Mouse (Mus musculus) layer of hippocampus, postnatal 14 days (tissue): ENCODE measurements around the gene Camk2d. TPM values are rescaled to one million over a fixed set of nuclear protein-coding genes. Genes with fewer than 3 reads are reported as not detected.

Experiments
- DNase-seq, 2 experiments: peaks; one replicate each; pipeline ENCODE4 v3.0.0; 2021 to 2022; ENCODE audit warnings: low spot score in 2 of 2, mixed read lengths in 1 of 2
- total RNA-seq, 2 experiments: library from RNA; stranded (reverse); gene quantifications; 2 replicates each; pipeline ENCODE4 v1.2.3; 2021

Camk2d gene
- total RNA-seq, 2 experiments from 2014 or later, result 43.2 to 64.1 TPM

DNA sequence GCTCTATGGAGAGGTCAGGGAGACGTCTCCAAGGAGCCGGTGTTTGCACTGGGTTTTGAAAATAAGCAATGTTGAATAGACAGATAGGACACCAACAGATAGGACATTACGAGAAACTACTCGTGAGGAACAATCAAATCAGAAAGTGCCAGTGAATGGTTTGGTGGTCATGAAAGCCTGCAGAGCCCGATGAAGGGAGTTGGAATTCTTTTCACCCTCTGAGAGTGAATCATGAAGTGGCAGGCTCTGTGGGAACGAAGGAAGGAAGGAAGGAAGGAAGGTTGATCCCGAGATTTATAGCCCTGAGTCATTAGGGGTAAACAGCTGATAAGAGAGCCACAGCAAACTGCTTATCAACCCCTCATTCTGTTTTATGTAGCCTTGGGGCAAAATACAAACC is 15.5 kb downstream of the Camk2d start:
- no peak for DNase-seq

- no peak for DNase-seq
These were observed 16.8 kb downstream of the Camk2d start for GRCm38 (mm10) chr3:126612748-126613509.

- no peak for DNase-seq
These were observed 17.5 kb downstream of the Camk2d start for GRCm38 (mm10) chr3:126613510-126614128.

GRCm38 (mm10) chr3:126615306-126615705 is 19.2 kb downstream of the Camk2d start:
- DNase-seq, result no peak

DNA sequence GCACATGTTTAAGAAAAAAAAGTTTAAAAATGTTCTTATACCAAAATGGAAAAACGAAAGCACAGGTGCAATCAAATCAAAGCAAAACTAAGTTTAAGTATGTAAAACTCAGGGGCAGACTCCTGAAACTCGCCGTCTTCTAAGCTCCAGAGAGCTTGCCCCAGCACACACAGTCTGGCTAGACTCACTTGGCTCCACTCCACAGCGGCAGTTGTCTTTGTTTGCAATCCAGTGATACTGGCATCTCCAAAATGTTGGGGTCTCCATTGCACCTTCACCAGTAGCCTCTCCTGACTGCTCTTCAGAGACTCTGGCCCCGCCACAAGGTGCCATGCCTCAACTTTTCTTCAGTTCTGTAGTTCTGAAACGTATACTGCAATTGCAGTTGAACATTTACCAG is 24.1 kb downstream of the Camk2d start:
- DNase-seq, result no peak

- DNase-seq, result no peak
These were observed 26.4 kb downstream of the Camk2d start for GRCm38 (mm10) chr3:126622509-126622908.

GRCm38 (mm10) chr3:126624994-126625763 is 29.1 kb downstream of the Camk2d start:
- DNase-seq, result no peak

DNA sequence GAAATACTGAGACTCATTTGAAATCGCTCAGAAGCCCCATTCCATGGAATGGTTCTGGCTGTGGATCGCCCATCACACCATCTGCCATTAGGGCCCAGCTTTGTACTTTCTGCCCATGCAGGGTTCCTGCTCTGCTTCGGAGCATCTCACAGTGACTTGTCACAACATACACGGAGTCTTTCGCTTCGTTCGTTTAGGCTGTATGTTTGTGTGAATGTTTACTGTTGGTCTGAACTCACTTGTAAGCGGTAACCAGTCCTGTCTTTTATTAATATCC is 29.6 kb downstream of the Camk2d start:
- DNase-seq, result no peak

GRCm38 (mm10) chr3:126627968-126628367 is 31.9 kb downstream of the Camk2d start:
- no peak for DNase-seq

DNA sequence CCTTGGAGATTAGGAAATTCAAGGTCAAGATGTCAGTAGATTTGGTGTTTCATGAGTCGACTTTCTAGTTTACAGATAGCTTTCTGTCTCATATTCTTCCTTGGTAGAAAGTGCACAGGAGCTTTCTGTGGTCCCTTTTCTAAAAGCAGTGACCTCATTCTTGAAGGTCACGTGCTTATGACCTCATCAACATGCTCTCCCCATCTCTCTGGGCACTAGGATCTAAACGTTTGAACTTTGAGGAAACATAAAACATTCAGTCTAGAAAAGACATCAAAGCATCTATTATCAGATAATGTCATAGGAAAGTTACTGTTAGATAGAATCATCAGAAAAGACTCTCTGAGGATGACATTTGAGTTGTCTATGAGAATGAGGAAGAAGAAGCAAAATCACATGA is 32.3 kb downstream of the Camk2d start:
- DNase-seq, result no peak

DNA sequence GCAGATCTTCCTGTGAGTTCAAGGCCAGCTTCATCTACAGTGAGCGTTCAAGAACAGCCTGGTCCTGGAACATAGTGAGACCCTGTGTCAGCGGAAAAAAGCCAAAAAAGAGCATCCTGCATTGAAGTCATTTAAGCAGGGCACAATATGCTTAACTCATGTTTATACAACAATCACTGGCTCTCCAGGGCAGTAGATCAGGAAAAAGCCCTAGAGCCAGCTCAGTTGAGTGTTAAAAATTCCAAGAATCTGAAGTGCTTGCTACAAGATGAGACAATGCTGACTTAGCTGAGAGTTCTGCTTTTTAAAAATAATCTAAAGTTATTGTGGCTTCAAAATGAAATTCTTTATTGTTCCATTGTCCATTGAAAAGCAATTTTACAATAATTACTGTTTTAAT is 32.9 kb downstream of the Camk2d start:
- DNase-seq, result no peak

- DNase-seq, result no peak
These were observed 34.2 kb downstream of the Camk2d start for GRCm38 (mm10) chr3:126630111-126630869.

- no peak for DNase-seq
These were observed 35.5 kb downstream of the Camk2d start for GRCm38 (mm10) chr3:126631583-126631982.

- no peak for DNase-seq
These were observed 36.5 kb downstream of the Camk2d start for GRCm38 (mm10) chr3:126632580-126632979.

DNA sequence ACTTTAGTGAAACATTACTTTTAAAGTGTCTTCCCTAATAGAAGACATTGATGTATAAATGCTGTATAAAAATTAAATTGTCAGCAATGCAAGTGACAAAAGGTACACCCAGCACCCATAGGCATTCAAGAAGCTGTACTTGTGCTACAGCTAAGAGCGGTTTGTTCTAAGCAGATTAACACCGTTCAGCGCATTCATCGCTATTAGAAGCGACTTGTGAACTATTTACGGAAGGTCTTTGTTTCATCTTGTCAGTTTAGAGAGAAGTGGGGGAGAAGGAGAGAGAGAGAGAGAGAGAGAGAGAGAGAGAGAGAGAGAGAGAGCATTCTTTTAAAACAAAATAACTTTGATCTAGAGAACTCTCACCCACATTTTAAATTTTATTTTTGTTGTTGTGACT is 38.1 kb downstream of the Camk2d start:
- DNase-seq, result no peak

DNA sequence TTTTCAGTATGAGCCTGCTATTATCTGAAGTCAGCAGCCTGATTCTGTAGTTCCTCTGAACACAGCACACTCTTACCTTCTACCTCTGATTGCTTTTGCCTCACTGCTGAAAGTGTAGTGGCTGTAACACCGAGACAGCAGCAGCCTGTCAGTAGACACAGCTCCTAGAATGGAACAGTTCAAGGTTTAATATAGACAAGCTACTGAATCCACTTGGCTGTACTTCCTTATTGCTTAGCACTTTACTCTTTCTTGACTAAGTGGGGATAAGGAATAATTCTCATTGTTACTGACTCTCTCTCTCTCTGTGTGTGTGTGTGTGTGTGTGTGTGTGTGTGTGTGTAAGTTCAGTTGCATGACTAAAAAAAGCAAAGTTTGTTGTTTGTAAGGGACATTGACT is 42.2 kb downstream of the Camk2d start:
- no peak for DNase-seq

GRCm38 (mm10) chr3:126639098-126639513 is 43.0 kb downstream of the Camk2d start:
- peak in 1 of 2 experiments; percentile 30 for DNase-seq

DNA sequence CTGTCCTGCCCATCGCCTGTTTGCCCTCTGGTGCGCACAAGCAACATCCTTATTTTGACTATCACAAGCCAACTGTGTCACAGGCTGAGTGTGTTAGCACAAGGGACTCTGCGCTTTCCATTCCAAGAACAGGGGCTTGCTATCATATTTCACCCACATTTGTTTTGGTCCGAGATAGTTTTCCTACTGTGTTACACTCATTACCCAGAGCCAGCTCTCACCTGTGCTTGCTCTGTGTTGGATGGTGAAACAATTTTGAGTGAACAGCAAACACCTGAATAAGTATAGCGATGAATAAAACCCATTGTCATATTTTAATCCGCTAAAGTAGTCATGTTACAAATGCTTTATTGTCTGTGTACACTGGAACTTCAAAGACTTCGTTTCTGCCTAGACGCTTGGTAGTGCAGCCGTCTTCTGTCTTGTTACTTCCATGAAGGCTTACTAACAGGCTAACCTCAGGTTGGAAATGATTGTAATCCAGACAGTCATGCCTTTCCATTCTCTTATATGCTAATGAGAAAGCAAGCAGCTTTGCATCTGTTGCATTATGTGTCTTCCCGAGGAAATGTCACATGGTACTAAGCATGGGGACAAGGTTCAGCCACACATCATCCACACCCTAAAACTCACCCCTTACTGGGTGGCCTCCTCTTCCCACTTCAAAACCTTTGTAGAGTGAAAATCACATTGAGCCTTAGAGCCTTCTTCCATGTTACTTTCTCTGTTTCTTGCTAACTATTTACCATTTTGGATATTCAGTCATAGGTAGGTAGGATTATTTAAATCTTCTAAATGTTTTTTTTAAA is 44.5 kb downstream of the Camk2d start:
- DNase-seq, result no peak

- no peak for DNase-seq
These were observed 45.3 kb downstream of the Camk2d start for GRCm38 (mm10) chr3:126641451-126641850.

GRCm38 (mm10) chr3:126643071-126644010 is 47.2 kb downstream of the Camk2d start:
- no peak for DNase-seq
